Mouse (Mus musculus): ENCODE results near the gene Daam2. TPM values are rescaled to one million over a fixed set of nuclear protein-coding genes. Genes with fewer than 3 reads are reported as not detected.

The Daam2 gene
- polyA plus RNA-seq, 1 experiment: 19.0 TPM

DNA sequence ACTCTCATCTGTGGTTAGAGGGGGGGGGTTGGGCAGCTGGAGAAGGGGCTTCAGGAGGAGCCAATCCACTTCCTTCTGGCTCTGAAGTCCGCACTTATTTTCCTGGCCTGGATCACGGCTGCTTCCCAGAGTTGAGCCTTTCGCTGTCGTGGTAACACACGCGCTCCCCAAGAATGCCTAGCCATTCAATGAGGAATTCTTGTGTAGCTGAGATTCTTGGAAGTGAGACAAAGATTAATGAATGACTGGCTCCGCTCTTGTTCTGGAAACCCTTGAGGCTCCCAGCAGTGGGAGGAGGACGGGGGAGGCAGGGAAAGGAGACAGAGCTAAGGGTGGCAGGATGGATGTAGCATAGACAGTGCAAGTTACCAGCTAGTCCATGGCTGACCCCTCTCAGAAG, 24.9 kb downstream of the Daam2 start:
- Histone ChIP-seq H3K27ac (ENCODE audit: insufficient read depth, low read length) (peak overlapping the region; percentile 38), H3K4me1 (ENCODE audit: control insufficient read depth, insufficient read depth, low read length) (peaks cover 10% of the 10 kb centered on the region), H3K4me3 (ENCODE audit: insufficient read depth, low read length) (no peak overlapping the region)
- TF ChIP-seq POLR2A (IDR thresholded peaks at IDR 0.05; ENCODE audit: low read depth, low read length): no peak

DNA sequence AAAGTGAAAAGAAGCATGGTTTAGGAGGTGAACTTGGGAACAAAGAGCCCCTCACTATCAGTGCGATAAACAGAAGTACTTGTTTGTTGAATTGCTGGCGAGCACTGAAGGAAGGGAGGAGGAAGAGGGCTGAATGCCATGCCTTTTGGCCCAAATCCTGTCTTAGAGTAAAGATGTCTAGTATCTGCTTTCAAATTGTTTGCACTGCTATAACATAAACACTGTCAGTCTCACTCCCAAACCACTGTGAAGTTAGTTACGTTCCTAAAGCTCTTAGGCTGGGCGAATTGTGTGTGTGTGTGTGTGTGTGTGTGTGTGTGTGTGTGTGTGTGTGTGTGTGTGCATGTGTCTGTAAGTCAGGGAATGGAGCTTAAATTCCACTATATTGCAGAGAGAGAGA, 28.6 kb downstream of the Daam2 start:
- Histone ChIP-seq H3K27ac (ENCODE audit: insufficient read depth, low read length) (no peak overlapping the region), H3K4me1 (ENCODE audit: control insufficient read depth, insufficient read depth, low read length) (peaks cover 10% of the 10 kb centered on the region), H3K4me3 (ENCODE audit: insufficient read depth, low read length) (no peak overlapping the region)
- TF ChIP-seq POLR2A (IDR thresholded peaks at IDR 0.05; ENCODE audit: low read depth, low read length): no peak
- TF ChIP-seq CTCF (IDR thresholded peaks at IDR 0.05; ENCODE audit: borderline replicate concordance, insufficient read depth, low read length): no peak

DNA sequence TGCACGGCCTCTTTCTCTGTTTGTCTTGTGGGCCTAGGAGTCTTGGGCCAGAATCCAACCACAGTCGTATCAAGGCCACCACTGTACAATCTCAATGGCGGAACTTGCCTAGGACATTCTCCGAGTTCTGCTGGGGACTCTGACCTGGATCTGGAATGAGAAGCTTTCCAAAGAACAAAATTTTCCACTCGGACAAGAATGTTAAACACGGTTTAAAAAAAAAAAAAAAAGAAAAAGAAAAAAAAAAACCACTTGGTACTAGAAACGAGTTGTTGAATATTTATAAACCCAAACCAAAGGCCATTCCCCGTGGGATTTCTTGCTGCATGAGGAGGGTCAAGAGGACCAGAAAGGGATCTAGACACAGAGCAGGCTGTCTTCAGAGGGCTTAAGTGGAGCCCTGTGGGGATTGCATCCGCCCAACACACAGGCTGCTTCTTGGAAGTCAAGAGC, 29.9 kb downstream of the Daam2 start:
- no peak overlapping the region for H3K27ac ChIP-seq (ENCODE audit: insufficient read depth, low read length)
- no peak overlapping the region for H3K4me3 ChIP-seq (ENCODE audit: insufficient read depth, low read length)
- H3K4me1 ChIP-seq (ENCODE audit: control insufficient read depth, insufficient read depth, low read length): peaks cover 7% of the 10 kb centered on the region; the same call in 1 of the 2 replicates
- no peak for TF ChIP-seq CTCF (IDR thresholded peaks at IDR 0.05; ENCODE audit: borderline replicate concordance, insufficient read depth, low read length)

DNA sequence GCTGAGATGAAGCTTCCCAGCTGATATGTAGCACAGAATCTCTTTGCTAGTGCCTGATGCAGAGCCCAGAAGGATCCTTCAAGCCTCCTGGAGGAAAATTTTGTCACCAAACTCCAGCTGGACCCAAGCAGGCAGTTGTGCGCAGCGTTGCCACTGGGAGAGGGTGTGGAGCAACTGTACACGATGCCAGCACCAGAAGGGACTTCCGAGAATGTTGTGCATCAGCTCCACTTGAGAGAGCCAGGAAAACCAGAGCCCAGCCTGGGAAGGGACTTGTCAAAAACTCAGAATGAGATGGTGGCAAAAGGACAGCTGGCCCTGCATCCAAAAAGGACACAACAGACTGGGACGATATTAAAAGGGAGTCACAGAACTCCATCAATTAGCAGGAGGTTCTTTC, 32.5 kb downstream of the Daam2 start:
- no peak for TF ChIP-seq CTCF (IDR thresholded peaks at IDR 0.05; ENCODE audit: borderline replicate concordance, insufficient read depth, low read length)
- Histone ChIP-seq H3K27ac (ENCODE audit: insufficient read depth, low read length) (no peak overlapping the region), H3K4me1 (ENCODE audit: control insufficient read depth, insufficient read depth, low read length) (no peaks in the 10 kb centered on the region), H3K4me3 (ENCODE audit: insufficient read depth, low read length) (no peak overlapping the region)

DNA sequence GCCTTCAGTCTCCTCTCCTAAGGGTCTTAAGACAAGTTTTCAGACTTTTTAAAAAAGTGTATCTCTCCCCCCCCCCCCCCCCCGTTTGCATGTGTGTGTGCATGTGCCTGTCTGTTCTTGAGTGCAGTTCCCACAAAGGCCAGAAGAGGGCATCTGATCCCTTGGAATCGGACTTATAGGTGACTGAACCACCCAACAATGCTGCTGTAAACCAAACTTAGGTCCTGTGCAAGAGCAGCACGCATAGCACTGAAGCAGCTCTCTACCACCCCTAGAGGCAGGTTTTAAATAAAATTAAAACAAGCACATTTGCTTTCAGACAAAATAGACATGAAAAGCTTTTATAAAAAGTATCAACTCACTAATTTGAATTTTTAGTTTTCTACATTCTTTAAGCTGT, 33.9 kb downstream of the Daam2 start:
- TF ChIP-seq POLR2A (IDR thresholded peaks at IDR 0.05; ENCODE audit: low read depth, low read length) (no peak), CTCF (IDR thresholded peaks at IDR 0.05; ENCODE audit: borderline replicate concordance, insufficient read depth, low read length) (peak; percentile 42; the same call in 1 of the 2 replicates)
- H3K4me1 ChIP-seq (ENCODE audit: control insufficient read depth, insufficient read depth, low read length): no peaks in the 10 kb centered on the region
- no peak overlapping the region for H3K4me3 ChIP-seq (ENCODE audit: insufficient read depth, low read length)
- no peak overlapping the region for H3K27ac ChIP-seq (ENCODE audit: insufficient read depth, low read length)

DNA sequence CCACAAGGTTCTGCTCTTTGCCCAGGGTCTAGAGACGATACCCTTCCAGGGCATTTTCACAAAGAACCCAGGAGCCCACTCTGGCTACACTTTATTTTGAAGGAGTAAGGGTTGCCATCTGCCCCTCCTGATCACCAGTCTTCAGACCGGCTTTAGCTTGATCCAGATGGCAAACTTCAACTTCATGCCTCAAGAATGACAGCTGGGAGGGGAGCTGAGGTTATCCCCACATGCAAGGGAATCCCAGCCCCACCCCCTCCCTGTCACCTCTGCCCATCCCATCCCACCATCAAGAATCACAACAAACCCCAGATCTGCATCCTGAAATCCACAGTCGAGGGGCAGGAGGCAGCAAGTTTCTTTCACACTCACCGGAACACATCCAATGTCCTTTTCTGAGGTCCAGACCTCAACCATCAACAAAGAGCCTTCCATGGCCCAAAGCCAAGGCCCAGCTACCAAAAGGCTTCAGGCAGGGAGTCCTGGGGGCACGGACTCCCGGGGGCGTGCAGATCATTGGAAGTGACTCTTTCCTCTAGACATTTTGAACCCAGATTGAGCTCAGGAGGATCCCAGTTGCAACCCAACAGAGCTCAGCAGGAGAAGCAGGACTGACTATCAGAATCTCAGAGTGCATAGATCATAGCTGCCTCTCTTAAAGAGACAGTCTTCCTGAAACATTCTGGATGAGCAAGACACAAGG, 35.5 kb downstream of the Daam2 start:
- H3K4me1 ChIP-seq (ENCODE audit: control insufficient read depth, insufficient read depth, low read length): no peaks in the 10 kb centered on the region
- H3K4me3 ChIP-seq (ENCODE audit: insufficient read depth, low read length): no peak overlapping the region
- no peak overlapping the region for H3K27ac ChIP-seq (ENCODE audit: insufficient read depth, low read length)
- TF ChIP-seq POLR2A (IDR thresholded peaks at IDR 0.05; ENCODE audit: low read depth, low read length) (no peak), CTCF (IDR thresholded peaks at IDR 0.05; ENCODE audit: borderline replicate concordance, insufficient read depth, low read length) (no peak)

DNA sequence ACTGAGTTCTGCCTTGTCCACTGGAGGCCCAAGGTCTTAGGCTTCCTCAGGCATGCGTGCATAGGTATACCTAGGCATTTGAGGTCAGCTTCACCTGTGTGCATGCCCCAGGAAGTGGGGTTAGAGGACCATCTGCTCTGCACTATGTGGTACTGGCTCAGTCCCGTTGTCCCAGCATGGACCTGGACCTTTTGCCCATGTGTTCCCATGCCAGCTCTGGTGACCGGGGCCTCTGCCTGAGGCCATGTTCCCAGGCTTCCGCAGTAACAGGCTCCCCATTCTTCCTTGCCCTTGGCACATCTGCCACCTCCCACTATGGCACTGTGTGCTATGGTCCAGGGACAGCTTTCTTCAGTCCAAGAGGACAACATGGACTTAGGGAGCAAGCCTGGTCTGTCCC, 36.1 kb downstream of the Daam2 start:
- Histone ChIP-seq H3K27ac (ENCODE audit: insufficient read depth, low read length) (no peak overlapping the region), H3K4me1 (ENCODE audit: control insufficient read depth, insufficient read depth, low read length) (no peaks in the 10 kb centered on the region), H3K4me3 (ENCODE audit: insufficient read depth, low read length) (no peak overlapping the region)
- TF ChIP-seq CTCF (IDR thresholded peaks at IDR 0.05; ENCODE audit: borderline replicate concordance, insufficient read depth, low read length): no peak
- TF ChIP-seq POLR2A (IDR thresholded peaks at IDR 0.05; ENCODE audit: low read depth, low read length): no peak

DNA sequence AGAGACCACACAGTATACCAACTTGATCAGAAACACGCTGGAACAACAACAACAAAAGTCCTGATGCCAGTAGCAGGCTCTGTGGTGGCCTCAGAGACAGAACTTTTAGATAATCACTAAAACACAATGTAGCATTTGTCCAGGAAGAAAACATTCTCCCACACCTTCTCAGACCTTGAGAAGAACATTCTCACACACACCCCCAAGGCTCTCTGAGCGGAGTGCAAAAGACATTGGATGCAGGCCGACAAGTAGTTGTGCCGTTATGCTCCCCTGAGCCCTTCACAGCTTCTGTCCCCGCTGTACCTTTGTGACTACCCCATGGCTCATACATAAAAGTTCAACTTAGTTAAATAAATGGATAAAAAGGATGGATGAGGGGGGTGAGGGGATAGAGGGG, 37.6 kb downstream of the Daam2 start:
- no peak overlapping the region for H3K27ac ChIP-seq (ENCODE audit: insufficient read depth, low read length)
- no peak overlapping the region for H3K4me3 ChIP-seq (ENCODE audit: insufficient read depth, low read length)
- H3K4me1 ChIP-seq (ENCODE audit: control insufficient read depth, insufficient read depth, low read length): no peaks in the 10 kb centered on the region
- TF ChIP-seq POLR2A (IDR thresholded peaks at IDR 0.05; ENCODE audit: low read depth, low read length) (no peak), CTCF (IDR thresholded peaks at IDR 0.05; ENCODE audit: borderline replicate concordance, insufficient read depth, low read length) (no peak)

DNA sequence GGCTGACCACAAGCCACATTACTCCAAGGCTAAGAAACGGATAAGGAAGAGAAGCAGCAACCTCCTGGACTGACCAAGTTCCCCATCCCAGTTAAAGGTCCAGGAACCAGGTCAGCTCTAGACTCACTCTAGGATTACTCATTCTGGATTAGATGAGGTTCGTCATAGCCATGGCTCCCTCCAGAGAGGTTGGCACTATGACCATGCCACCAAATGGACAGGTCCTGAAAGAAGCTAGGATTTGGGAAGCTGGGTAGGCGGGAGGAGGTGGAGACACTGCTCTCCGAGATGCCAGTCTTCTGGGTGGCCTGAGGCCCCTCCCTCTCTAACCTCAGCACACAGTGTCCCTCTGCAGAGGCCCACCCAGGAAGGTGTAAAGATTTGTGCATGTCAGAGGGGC, 38.2 kb downstream of the Daam2 start:
- TF ChIP-seq CTCF (IDR thresholded peaks at IDR 0.05; ENCODE audit: borderline replicate concordance, insufficient read depth, low read length) (no peak), POLR2A (IDR thresholded peaks at IDR 0.05; ENCODE audit: low read depth, low read length) (no peak)
- Histone ChIP-seq H3K27ac (ENCODE audit: insufficient read depth, low read length) (no peak overlapping the region), H3K4me3 (ENCODE audit: insufficient read depth, low read length) (no peak overlapping the region), H3K4me1 (ENCODE audit: control insufficient read depth, insufficient read depth, low read length) (no peaks in the 10 kb centered on the region)

DNA sequence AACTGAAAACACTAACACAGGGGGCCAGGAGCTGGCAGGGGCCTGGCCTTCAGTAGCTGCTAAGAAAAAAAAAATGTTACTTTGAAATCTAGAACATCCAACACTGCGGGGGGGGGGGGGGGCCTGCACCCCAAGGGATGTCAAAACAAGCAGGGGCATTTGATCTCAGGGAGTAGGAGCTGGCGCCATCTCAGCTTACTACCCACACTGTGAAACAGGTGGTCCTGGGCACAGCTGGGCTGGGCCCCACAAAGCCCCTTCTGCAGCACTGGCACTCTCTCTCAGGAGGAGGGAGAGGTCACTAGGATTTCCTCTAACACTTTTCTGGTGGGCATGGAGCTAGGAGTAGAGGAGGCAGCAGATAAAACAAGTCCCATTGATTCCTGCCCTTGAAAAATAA, 39.6 kb downstream of the Daam2 start:
- H3K4me1 ChIP-seq (ENCODE audit: control insufficient read depth, insufficient read depth, low read length): no peaks in the 10 kb centered on the region
- H3K4me3 ChIP-seq (ENCODE audit: insufficient read depth, low read length): no peak overlapping the region
- TF ChIP-seq POLR2A (IDR thresholded peaks at IDR 0.05; ENCODE audit: low read depth, low read length) (no peak), CTCF (IDR thresholded peaks at IDR 0.05; ENCODE audit: borderline replicate concordance, insufficient read depth, low read length) (no peak)
- H3K27ac ChIP-seq (ENCODE audit: insufficient read depth, low read length): no peak overlapping the region

DNA sequence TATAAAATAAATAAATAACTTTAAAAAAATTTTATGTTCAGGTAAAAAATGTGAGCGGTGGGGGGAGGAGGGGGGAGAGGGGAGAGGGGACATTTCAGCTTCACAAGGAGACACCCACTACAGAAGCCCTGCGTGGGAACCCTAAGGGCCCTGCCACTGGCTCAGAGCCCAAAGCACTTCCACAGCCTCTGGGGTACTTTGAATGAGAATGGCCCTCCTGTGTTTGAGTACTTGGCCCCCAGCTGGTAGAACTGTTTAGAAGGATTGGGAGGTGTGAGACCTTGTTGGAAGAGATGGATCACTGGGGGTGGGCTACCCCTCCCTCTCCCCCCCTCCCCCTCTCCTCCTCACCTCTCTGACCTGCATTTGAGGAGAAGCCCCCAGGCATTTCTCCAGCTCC, 41.7 kb downstream of the Daam2 start:
- no peak for TF ChIP-seq POLR2A (IDR thresholded peaks at IDR 0.05; ENCODE audit: low read depth, low read length)
- no peak for TF ChIP-seq CTCF (IDR thresholded peaks at IDR 0.05; ENCODE audit: borderline replicate concordance, insufficient read depth, low read length)
- H3K4me3 ChIP-seq (ENCODE audit: insufficient read depth, low read length): no peak overlapping the region
- no peak overlapping the region for H3K27ac ChIP-seq (ENCODE audit: insufficient read depth, low read length)
- H3K4me1 ChIP-seq (ENCODE audit: control insufficient read depth, insufficient read depth, low read length): no peaks in the 10 kb centered on the region
